Mouse (Mus musculus) urinary bladder, postnatal 14 days (tissue): ENCODE data around the gene Smg5.
"Not testable (repeated sequence)": the region's sequence is repeated elsewhere in the genome, so short reads cannot be mapped to it uniquely, and the experiment has no call there.

Source experiments
- DNase-seq: peaks from one replicate; pipeline ENCODE4 v3.0.0; 2021; ENCODE audit warnings: low spot score

The Smg5 gene

DNA sequence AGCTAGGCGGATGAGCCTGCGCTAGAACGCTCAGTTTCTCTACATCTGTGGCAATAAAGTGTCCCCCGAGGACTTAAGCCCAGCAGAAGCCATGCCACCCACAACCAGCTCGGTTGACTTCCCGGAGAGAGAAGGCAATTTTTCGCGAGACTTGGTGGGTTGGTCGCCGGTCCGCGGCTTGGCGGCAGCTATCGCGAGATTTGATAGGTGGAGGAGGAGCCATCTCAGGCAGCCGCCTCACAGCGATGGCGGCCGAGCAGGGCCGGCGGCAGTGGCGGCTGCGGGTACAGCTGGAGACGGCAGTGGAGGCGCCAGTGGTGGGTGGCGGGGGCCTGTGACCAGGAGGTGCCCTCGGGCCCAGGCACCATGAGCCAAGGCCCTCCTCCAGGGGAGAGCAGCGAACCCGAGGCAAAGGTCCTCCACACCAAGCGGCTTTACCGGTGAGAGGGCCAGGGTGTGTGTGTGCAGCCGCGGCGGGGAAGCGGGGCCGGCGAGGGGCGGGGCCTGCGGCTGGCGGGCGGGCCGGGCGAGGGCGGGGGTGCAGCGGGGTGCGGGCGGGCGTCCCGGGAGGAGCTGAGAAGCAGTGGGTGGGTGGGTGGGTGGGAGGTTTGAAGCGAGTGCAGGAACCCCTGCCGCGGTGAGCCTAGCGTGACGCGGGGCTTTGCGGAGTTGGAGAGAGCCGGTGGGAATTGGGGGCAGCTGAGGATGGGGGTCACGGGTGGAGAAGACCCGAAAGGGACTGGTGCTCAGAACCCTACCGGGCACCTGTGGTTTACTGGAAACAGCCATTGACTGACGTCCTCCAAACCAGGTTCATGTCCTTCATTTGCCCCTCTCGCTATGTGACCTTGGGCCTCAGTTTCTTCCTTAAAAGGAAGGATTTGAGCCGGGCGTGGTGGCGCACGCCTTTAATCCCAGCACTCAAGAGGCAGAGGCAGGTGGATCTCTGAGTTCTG is at the start of gene Smg5, which contains the start of gene Tmem79:
Smg5 (plus strand) TSS at position 203 of the 956 bp plus-strand sequence.
Tmem79 (minus strand) TSS at position 91 of the 956 bp plus-strand sequence.
- DNase-seq = peak; percentile 97

GRCm38 (mm10) chr3:88287110-88287509 is 49.0 kb upstream of the Smg5 start, which contains the start of gene Gm38392:
TSS of gene Gm38392 (minus strand) at chr3:88287210.
- DNase-seq = no peak

- DNase-seq = not testable (repeated sequence)
Observed at GRCm38 (mm10) chr3:88288133-88288713, 47.8 kb upstream of the Smg5 start.

DNA sequence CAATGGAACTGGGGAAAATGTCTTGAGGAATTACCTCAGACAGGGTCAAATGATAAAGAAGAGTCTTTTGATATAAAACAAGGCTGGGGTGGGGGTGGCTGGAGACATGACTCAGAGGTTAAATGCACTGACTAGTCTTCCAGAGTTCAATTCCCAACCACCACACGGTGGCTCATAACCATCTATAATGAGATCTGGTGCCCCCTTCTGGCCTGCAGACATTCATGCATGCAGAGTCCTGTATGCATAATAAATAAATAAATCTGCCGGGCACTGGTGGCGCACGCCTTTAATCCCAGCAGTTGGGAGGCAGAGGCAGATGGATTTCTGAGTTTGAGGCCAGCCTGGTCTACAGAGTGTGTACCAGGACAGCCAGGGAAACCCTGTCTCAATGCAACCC is 44.1 kb upstream of the Smg5 start:
- peak; percentile 16 for DNase-seq

DNA sequence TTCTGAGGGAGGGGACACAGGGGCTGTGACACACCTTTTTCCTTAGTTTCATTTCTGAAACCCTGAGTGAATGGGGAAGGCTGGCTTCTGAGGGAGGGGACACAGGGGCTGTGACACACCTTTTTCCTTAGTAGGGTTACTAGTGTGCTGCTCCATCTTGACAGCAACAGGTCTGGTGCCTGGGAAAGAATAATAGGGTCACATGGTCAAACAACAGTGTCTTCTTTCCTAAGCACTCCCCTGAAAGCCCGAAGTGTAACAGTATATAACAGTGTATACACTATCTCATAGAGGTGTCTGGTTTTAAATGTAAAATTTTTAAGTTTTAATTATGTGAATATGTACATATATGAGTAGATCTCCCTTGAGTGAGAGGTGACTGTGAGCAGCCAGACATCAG is 40.8 kb upstream of the Smg5 start:
- not testable (repeated sequence) for DNase-seq

GRCm38 (mm10) chr3:88296110-88296560 is 39.9 kb upstream of the Smg5 start:
- no peak for DNase-seq

GRCm38 (mm10) chr3:88296561-88297318 is 39.3 kb upstream of the Smg5 start, which contains the start of the genes Tsacc and Cct3:
TSS of gene Tsacc (minus strand) at chr3:88296999.
TSS of gene Cct3 (plus strand) at chr3:88297116.
- DNase-seq = peak; percentile 96

GRCm38 (mm10) chr3:88297321-88297851 is 38.7 kb upstream of the Smg5 start:
- no peak for DNase-seq

DNA sequence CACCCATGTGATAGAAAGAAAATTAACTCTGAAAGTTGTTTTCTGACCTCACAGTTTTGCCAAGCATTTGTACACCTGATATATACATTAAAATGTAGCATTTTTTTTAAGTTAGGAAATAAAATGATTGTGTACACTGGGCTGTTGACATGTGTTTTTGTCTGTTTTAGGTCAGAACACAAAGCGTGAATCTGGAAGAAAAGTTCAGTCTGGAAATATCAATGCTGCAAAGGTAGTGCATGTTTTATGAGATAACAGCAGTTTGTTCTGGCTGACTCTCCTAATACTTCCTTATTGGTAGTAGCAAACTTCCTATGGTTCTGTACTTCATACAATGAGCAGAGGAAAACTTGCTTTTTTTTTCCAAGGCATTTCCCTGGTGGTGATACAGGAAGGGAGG is 36.9 kb upstream of the Smg5 start:
- DNase-seq = no peak

GRCm38 (mm10) chr3:88324951-88325405 is 11.1 kb upstream of the Smg5 start, which contains the start of gene Glmp:
TSS of gene Glmp (plus strand) at chr3:88325023.
- peak; percentile 72 for DNase-seq

DNA sequence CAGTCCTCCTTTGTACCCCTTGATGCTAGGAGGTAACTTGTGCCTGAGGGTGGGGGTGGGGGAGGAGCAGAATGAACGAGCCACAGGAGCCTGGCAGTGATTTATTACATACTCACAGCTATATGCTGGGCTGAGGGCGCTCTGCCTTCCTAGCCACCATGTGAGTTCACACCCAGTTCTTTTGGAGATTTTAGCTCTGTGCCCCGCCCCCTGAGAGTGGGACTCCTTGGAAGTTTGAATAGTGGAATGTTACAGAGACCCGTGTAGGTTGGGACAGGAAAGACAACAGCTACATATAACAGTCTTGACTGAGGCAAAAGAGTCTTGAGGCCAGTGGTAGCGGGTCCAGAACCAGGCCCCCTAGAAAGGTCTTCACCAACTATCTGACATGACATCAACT is 7.1 kb upstream of the Smg5 start:
- no peak for DNase-seq

DNA sequence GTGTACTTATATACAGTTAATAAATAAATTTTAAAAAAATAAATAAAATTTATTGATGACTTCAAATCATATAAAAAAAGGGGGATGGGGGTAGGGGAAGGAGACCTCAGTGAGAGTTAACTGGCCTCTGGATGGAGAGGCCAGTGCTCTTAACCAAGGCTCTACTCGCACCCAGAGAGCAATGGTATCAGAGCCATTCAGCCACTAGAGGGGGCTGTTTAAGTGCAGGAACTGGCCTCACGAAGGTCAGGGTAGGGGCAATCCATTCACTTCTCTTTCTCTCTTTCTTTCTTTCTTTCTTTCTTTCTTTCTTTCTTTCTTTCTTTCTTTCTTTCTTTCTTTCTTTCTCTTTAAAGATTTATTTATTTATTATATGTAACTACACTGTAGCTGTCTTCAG is 4.8 kb upstream of the Smg5 start:
- peak; percentile 46 for DNase-seq

- peak; percentile 83 for DNase-seq
Observed at GRCm38 (mm10) chr3:88334029-88334658, 1.9 kb upstream of the Smg5 start.

GRCm38 (mm10) chr3:88334902-88335435 is 1.1 kb upstream of the Smg5 start:
- DNase-seq = no peak

- DNase-seq = no peak
Observed at GRCm38 (mm10) chr3:88335436-88336053, 515 bp upstream of the Smg5 start.

- DNase-seq = no peak
Observed at GRCm38 (mm10) chr3:88337367-88338020, 1.4 kb downstream of the Smg5 start.

GRCm38 (mm10) chr3:88338316-88338715 is 2.3 kb downstream of the Smg5 start:
- no peak for DNase-seq

DNA sequence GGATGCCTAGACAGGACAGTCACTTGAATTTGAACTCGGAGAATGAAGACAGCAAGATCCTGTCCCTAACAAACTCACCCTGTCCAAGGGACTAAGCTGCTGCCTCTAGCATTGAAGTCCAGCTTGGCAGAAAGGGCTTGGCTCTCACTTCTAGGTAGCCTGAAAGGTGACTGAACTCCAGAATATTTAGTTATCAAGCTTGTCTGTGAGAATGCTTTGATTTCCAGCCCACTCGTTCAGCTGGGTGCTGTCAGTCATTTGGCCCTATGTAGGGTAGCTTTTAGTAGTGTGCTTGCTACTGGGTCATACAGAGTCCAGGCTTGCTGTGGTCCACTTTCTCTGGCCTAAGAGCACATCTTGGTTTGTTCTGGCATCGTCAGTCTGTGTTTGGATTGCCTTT is 2.9 kb downstream of the Smg5 start:
- no peak for DNase-seq

GRCm38 (mm10) chr3:88350732-88351131 is 14.7 kb downstream of the Smg5 start:
- DNase-seq = no peak

GRCm38 (mm10) chr3:88352907-88353306 is 16.8 kb downstream of the Smg5 start:
- DNase-seq = no peak
